Mouse (Mus musculus): Measurements from ENCODE around the gene Elovl5. TPM values are rescaled to one million over a fixed set of nuclear protein-coding genes. Genes with fewer than 3 reads are reported as not detected.
A peak's percentile ranks its signal among the peaks of the same experiment; 100 is the strongest.

Elovl5 gene
- polyA plus RNA-seq, 1 experiment from 2014 or later, result 58.5 TPM

- H3K27ac ChIP-seq, result no peak overlapping the region
- H3K27me3 ChIP-seq, result no peaks in the 10 kb centered on the region
- no peak overlapping the region for H3K4me2 ChIP-seq
- H3K36me3 ChIP-seq, result no peaks in the 10 kb centered on the region
- 48% methylated on average over 4 of the region's 4 CpGs for WGBS
- ATAC-seq (ENCODE audit: low FRiP score), result peak; percentile 33
- no peak overlapping the region for H3K4me3 ChIP-seq
- H3K4me1 ChIP-seq (replicated peaks), result peaks cover 48% of the 10 kb centered on the region
- no peaks in the 10 kb centered on the region for H3K9me3 ChIP-seq
- H3K9ac ChIP-seq, result no peak overlapping the region
These were observed 13.7 kb downstream of the Elovl5 start for GRCm38 (mm10) chr9:77930860-77931184.

- H3K9ac ChIP-seq, result peak overlapping the region; percentile 21; the same call in 1 of the 2 replicates
- H3K4me2 ChIP-seq, result no peak overlapping the region
- ATAC-seq (ENCODE audit: low FRiP score), result 0 out of 2 replicates have a peak, but pooled peaks have one; percentile 11
- no peaks in the 10 kb centered on the region for H3K27me3 ChIP-seq
- peaks cover 46% of the 10 kb centered on the region for H3K4me1 ChIP-seq (replicated peaks)
- H3K4me3 ChIP-seq, result no peak overlapping the region
- no peaks in the 10 kb centered on the region for H3K9me3 ChIP-seq
- WGBS, result 77% methylated on average over 5 of the region's 5 CpGs
- peak overlapping the region; percentile 27; the same call in 1 of the 2 replicates for H3K27ac ChIP-seq
- H3K36me3 ChIP-seq, result no peaks in the 10 kb centered on the region
These were observed 14.6 kb downstream of the Elovl5 start for GRCm38 (mm10) chr9:77931740-77932139.

GRCm38 (mm10) chr9:77935818-77936611, 18.9 kb downstream of the Elovl5 start:
- Histone ChIP-seq H3K4me2 (no peak overlapping the region), H3K9ac (no peak overlapping the region), H3K4me1 (replicated peaks) (peaks cover 43% of the 10 kb centered on the region), H3K27ac (no peak overlapping the region), H3K36me3 (no peaks in the 10 kb centered on the region), H3K27me3 (no peaks in the 10 kb centered on the region), H3K4me3 (no peak overlapping the region), H3K9me3 (no peaks in the 10 kb centered on the region)
- WGBS, result 72% methylated on average over 10 of the region's 10 CpGs
- ATAC-seq (ENCODE audit: low FRiP score), result no peak

- Histone ChIP-seq H3K4me3 (no peak overlapping the region), H3K4me1 (replicated peaks) (peaks cover 31% of the 10 kb centered on the region), H3K9ac (no peak overlapping the region), H3K36me3 (no peaks in the 10 kb centered on the region), H3K9me3 (no peaks in the 10 kb centered on the region), H3K27me3 (no peaks in the 10 kb centered on the region), H3K27ac (no peak overlapping the region), H3K4me2 (no peak overlapping the region)
- no peak for ATAC-seq (ENCODE audit: low FRiP score)
- 70% methylated on average over 11 of the region's 11 CpGs for WGBS
These were observed 20.7 kb downstream of the Elovl5 start for GRCm38 (mm10) chr9:77937875-77938274.

- H3K27me3 ChIP-seq, result no peaks in the 10 kb centered on the region
- 55% methylated on average over 13 of the region's 13 CpGs for WGBS
- H3K4me3 ChIP-seq, result no peak overlapping the region
- H3K9me3 ChIP-seq, result no peaks in the 10 kb centered on the region
- H3K27ac ChIP-seq, result 0 out of 2 replicates have a peak overlapping the region, but pooled peaks have one; percentile 18
- no peaks in the 10 kb centered on the region for H3K36me3 ChIP-seq
- ATAC-seq (ENCODE audit: low FRiP score), result peak; percentile 82
- no peak overlapping the region for H3K4me2 ChIP-seq
- peaks cover 31% of the 10 kb centered on the region for H3K4me1 ChIP-seq (replicated peaks)
- no peak overlapping the region for H3K9ac ChIP-seq
These were observed 21.8 kb downstream of the Elovl5 start for GRCm38 (mm10) chr9:77938761-77939553.

- no peaks in the 10 kb centered on the region for H3K9me3 ChIP-seq
- H3K4me1 ChIP-seq (replicated peaks), result peaks cover 31% of the 10 kb centered on the region
- no peaks in the 10 kb centered on the region for H3K36me3 ChIP-seq
- WGBS, result 79% methylated on average over 5 of the region's 5 CpGs
- H3K9ac ChIP-seq, result no peak overlapping the region
- H3K4me2 ChIP-seq, result no peak overlapping the region
- ATAC-seq (ENCODE audit: low FRiP score), result no peak
- H3K27me3 ChIP-seq, result no peaks in the 10 kb centered on the region
- no peak overlapping the region for H3K27ac ChIP-seq
- H3K4me3 ChIP-seq, result no peak overlapping the region
These were observed 22.4 kb downstream of the Elovl5 start for GRCm38 (mm10) chr9:77939554-77939920.

- no peak overlapping the region for H3K9ac ChIP-seq
- 70% methylated on average over 6 of the region's 6 CpGs for WGBS
- peaks cover 31% of the 10 kb centered on the region for H3K4me1 ChIP-seq (replicated peaks)
- no peaks in the 10 kb centered on the region for H3K36me3 ChIP-seq
- no peak overlapping the region for H3K27ac ChIP-seq
- H3K4me2 ChIP-seq, result no peak overlapping the region
- ATAC-seq (ENCODE audit: low FRiP score), result no peak
- H3K9me3 ChIP-seq, result no peaks in the 10 kb centered on the region
- H3K27me3 ChIP-seq, result no peaks in the 10 kb centered on the region
- H3K4me3 ChIP-seq, result no peak overlapping the region
These were observed 23.9 kb downstream of the Elovl5 start for GRCm38 (mm10) chr9:77941058-77941457.

- Histone ChIP-seq H3K4me1 (replicated peaks) (peaks cover 31% of the 10 kb centered on the region), H3K9ac (no peak overlapping the region), H3K4me2 (no peak overlapping the region), H3K27me3 (no peaks in the 10 kb centered on the region), H3K27ac (no peak overlapping the region), H3K36me3 (no peaks in the 10 kb centered on the region), H3K9me3 (no peaks in the 10 kb centered on the region), H3K4me3 (no peak overlapping the region)
- 78% methylated on average over 9 of the region's 9 CpGs for WGBS
- no peak for ATAC-seq (ENCODE audit: low FRiP score)
These were observed 24.7 kb downstream of the Elovl5 start for GRCm38 (mm10) chr9:77941836-77942235.

- WGBS, result 81% methylated on average over 10 of the region's 10 CpGs
- Histone ChIP-seq H3K4me1 (replicated peaks) (peaks cover 29% of the 10 kb centered on the region), H3K4me2 (no peak overlapping the region), H3K36me3 (no peaks in the 10 kb centered on the region), H3K27ac (no peak overlapping the region), H3K9me3 (no peaks in the 10 kb centered on the region), H3K27me3 (no peaks in the 10 kb centered on the region), H3K9ac (no peak overlapping the region), H3K4me3 (no peak overlapping the region)
- ATAC-seq (ENCODE audit: low FRiP score), result no peak
These were observed 25.2 kb downstream of the Elovl5 start for GRCm38 (mm10) chr9:77942411-77942810.

- ATAC-seq (ENCODE audit: low FRiP score), result no peak
- Histone ChIP-seq H3K9me3 (no peaks in the 10 kb centered on the region), H3K9ac (no peak overlapping the region), H3K27ac (no peak overlapping the region), H3K27me3 (no peaks in the 10 kb centered on the region), H3K36me3 (no peaks in the 10 kb centered on the region), H3K4me1 (replicated peaks) (peaks cover 21% of the 10 kb centered on the region), H3K4me2 (no peak overlapping the region), H3K4me3 (no peak overlapping the region)
- 95% methylated on average over 2 of the region's 2 CpGs for WGBS
These were observed 26.2 kb downstream of the Elovl5 start for GRCm38 (mm10) chr9:77943316-77943715.

- Histone ChIP-seq H3K4me3 (no peak overlapping the region), H3K4me1 (replicated peaks) (peaks cover 13% of the 10 kb centered on the region), H3K36me3 (no peaks in the 10 kb centered on the region), H3K27ac (no peak overlapping the region), H3K27me3 (no peaks in the 10 kb centered on the region), H3K9me3 (no peaks in the 10 kb centered on the region), H3K9ac (no peak overlapping the region), H3K4me2 (no peak overlapping the region)
- no peak for ATAC-seq (ENCODE audit: low FRiP score)
- 92% methylated on average over 3 of the region's 3 CpGs for whole genome bisulfite sequencing
These were observed 27.0 kb downstream of the Elovl5 start for GRCm38 (mm10) chr9:77944195-77944594.

- no peak for ATAC-seq (ENCODE audit: low FRiP score)
- peaks cover 16% of the 10 kb centered on the region for H3K4me1 ChIP-seq (replicated peaks)
- no peak overlapping the region for H3K9ac ChIP-seq
- no peaks in the 10 kb centered on the region for H3K36me3 ChIP-seq
- H3K4me2 ChIP-seq, result no peak overlapping the region
- no peak overlapping the region for H3K4me3 ChIP-seq
- H3K27me3 ChIP-seq, result no peaks in the 10 kb centered on the region
- H3K9me3 ChIP-seq, result no peaks in the 10 kb centered on the region
- WGBS, result 86% methylated on average over 6 of the region's 6 CpGs
- H3K27ac ChIP-seq, result no peak overlapping the region
These were observed 28.9 kb downstream of the Elovl5 start for GRCm38 (mm10) chr9:77945792-77946666.
